Mouse (Mus musculus) stomach, postnatal 0 days (tissue): ENCODE measurements at regions not wholly inside any gene's neighbourhood (a gene's known extent, or its start where the extent isn't known, plus 50 kb on each side); places are given as distances from the start of the nearest gene placed in this dataset.

Experiments
- CTCF ChIP-seq: IDR thresholded peaks from 2 replicates; pipeline ENCODE4 v1.5.1; 2016; ENCODE audit warnings: antibody characterized with exemption, low read depth, mild to moderate bottlenecking, moderate library complexity
- EP300 ChIP-seq: optimal IDR thresholded peaks from 2 replicates; pipeline ENCODE3; 2016; ENCODE audit warnings: antibody characterized with exemption

GRCm38 (mm10) chr13:101501845-101502284 lies 266.2 kb downstream of the Pik3r1 start:
- no peak for TF ChIP-seq CTCF
- TF ChIP-seq EP300 = no peak
